Mouse (Mus musculus): ENCODE measurements around the gene Taco1. TPM values are rescaled to one million over a fixed set of nuclear protein-coding genes. Genes with fewer than 3 reads are reported as not detected.
A peak's percentile ranks its signal among the peaks of the same experiment; 100 is the strongest.

The Taco1 gene
- polyA plus RNA-seq, 1 experiment from 2014 or later: 8.2 TPM

- Histone ChIP-seq H3K4me2 (ENCODE audit: low read depth, low read length) (no peak overlapping the region), H3K27ac (replicated peaks; ENCODE audit: low read depth, low read length) (no peak overlapping the region), H3K4me3 (ENCODE audit: low read depth, low read length) (no peak overlapping the region), H3K27me3 (replicated peaks; ENCODE audit: control insufficient read depth, insufficient read depth, low read length) (no peaks in the 10 kb centered on the region), H3K36me3 (ENCODE audit: control insufficient read depth, insufficient read depth, low read length) (peaks cover 78% of the 10 kb centered on the region), H3K9ac (ENCODE audit: low read depth, low read length) (no peak overlapping the region), H3K9me3 (ENCODE audit: control insufficient read depth, low read length) (no peaks in the 10 kb centered on the region), H3K4me1 (ENCODE audit: control insufficient read depth, insufficient read depth, low read length) (no peaks in the 10 kb centered on the region)
- 99% methylated on average over 5 of the region's 5 CpGs for WGBS
- DNase-seq (ENCODE audit: low spot score) (no peak), ATAC-seq (ENCODE audit: low read depth) (no peak)
Measured at GRCm38 (mm10) chr11:106122221-106122620, 56.4 kb downstream of the Taco1 start.

- 86% methylated on average over 3 of the region's 3 CpGs for WGBS
- H3K36me3 ChIP-seq (ENCODE audit: control insufficient read depth, insufficient read depth, low read length): peaks cover 73% of the 10 kb centered on the region
- ATAC-seq (ENCODE audit: low read depth): no peak
- no peaks in the 10 kb centered on the region for H3K9me3 ChIP-seq (ENCODE audit: control insufficient read depth, low read length)
- no peak overlapping the region for H3K4me2 ChIP-seq (ENCODE audit: low read depth, low read length)
- no peaks in the 10 kb centered on the region for H3K27me3 ChIP-seq (replicated peaks; ENCODE audit: control insufficient read depth, insufficient read depth, low read length)
- H3K4me3 ChIP-seq (ENCODE audit: low read depth, low read length): no peak overlapping the region
- no peak overlapping the region for H3K27ac ChIP-seq (replicated peaks; ENCODE audit: low read depth, low read length)
- H3K4me1 ChIP-seq (ENCODE audit: control insufficient read depth, insufficient read depth, low read length): no peaks in the 10 kb centered on the region
- DNase-seq (ENCODE audit: low spot score): peak; percentile 5
- H3K9ac ChIP-seq (ENCODE audit: low read depth, low read length): no peak overlapping the region
Measured at GRCm38 (mm10) chr11:106122736-106123135, 56.9 kb downstream of the Taco1 start.

Other genes with a start within 250 kb of the Taco1 start
- 19.5 and 21.6 TPM in 2 replicates for gene Cyb561, start 112.7 kb upstream of the Taco1 start, polyA plus RNA-seq (2014; fragmentation: Nextera tagmentation; extraction: Ambion mirVana)
- 1.00 and 1.3 TPM in 2 replicates for gene Ace, start 98.1 kb upstream of the Taco1 start, polyA plus RNA-seq (2014; fragmentation: Nextera tagmentation; extraction: Ambion mirVana)
- not detected in 2 replicates for gene Ace3, start 71.4 kb upstream of the Taco1 start, polyA plus RNA-seq (2014; fragmentation: Nextera tagmentation; extraction: Ambion mirVana)
- gene Kcnh6, start 57.9 kb upstream of the Taco1 start, polyA plus RNA-seq (2014; fragmentation: Nextera tagmentation; extraction: Ambion mirVana): 2.5 and 2.6 TPM in 2 replicates
- gene Dcaf7, start 29.2 kb upstream of the Taco1 start, polyA plus RNA-seq (2014; fragmentation: Nextera tagmentation; extraction: Ambion mirVana): 56.0 and 62.8 TPM in 2 replicates
- gene Map3k3, start 18.6 kb downstream of the Taco1 start, polyA plus RNA-seq (2014; fragmentation: Nextera tagmentation; extraction: Ambion mirVana): 30.4 and 31.9 TPM in 2 replicates
- gene Gm10840, start 94.8 kb downstream of the Taco1 start, polyA plus RNA-seq (2014; fragmentation: Nextera tagmentation; extraction: Ambion mirVana): not detected in 2 replicates
- gene Limd2, start 94.8 kb downstream of the Taco1 start, polyA plus RNA-seq (2014; fragmentation: Nextera tagmentation; extraction: Ambion mirVana): 169 and 216 TPM in 2 replicates
- 24.0 and 26.2 TPM in 2 replicates for gene Strada, start 136.1 kb downstream of the Taco1 start, polyA plus RNA-seq (2014; fragmentation: Nextera tagmentation; extraction: Ambion mirVana)
- 76.0 and 77.4 TPM in 2 replicates for gene Ccdc47, start 150.3 kb downstream of the Taco1 start, polyA plus RNA-seq (2014; fragmentation: Nextera tagmentation; extraction: Ambion mirVana)
- 62.7 and 69.1 TPM in 2 replicates for gene Ddx42, start 150.9 kb downstream of the Taco1 start, polyA plus RNA-seq (2014; fragmentation: Nextera tagmentation; extraction: Ambion mirVana)
- gene Ftsj3, start 190.0 kb downstream of the Taco1 start, polyA plus RNA-seq (2014; fragmentation: Nextera tagmentation; extraction: Ambion mirVana): 47.9 and 58.1 TPM in 2 replicates
- 231 and 259 TPM in 2 replicates for gene Psmc5, start 190.1 kb downstream of the Taco1 start, polyA plus RNA-seq (2014; fragmentation: Nextera tagmentation; extraction: Ambion mirVana)
- 87.6 and 102 TPM in 2 replicates for gene Smarcd2, start 206.9 kb downstream of the Taco1 start, polyA plus RNA-seq (2014; fragmentation: Nextera tagmentation; extraction: Ambion mirVana)
- 0.24 and 0.74 TPM in 2 replicates for gene Tcam1, start 210.6 kb downstream of the Taco1 start, polyA plus RNA-seq (2014; fragmentation: Nextera tagmentation; extraction: Ambion mirVana)
- not detected in 2 replicates for gene Gh, start 235.8 kb downstream of the Taco1 start, polyA plus RNA-seq (2014; fragmentation: Nextera tagmentation; extraction: Ambion mirVana)
- gene Cd79b, start 248.7 kb downstream of the Taco1 start, polyA plus RNA-seq (2014; fragmentation: Nextera tagmentation; extraction: Ambion mirVana): 3.2 and 3.7 TPM in 2 replicates

Data from embryonic facial prominence, embryonic 14.5 days (tissue).